Mouse (Mus musculus) heart, postnatal 14 days (tissue): ENCODE data around the gene U2af1. TPM values are rescaled to one million over a fixed set of nuclear protein-coding genes. Genes with fewer than 3 reads are reported as not detected.
A peak's percentile ranks its signal among the peaks of the same experiment; 100 is the strongest.
"Not testable (repeated sequence)": the region's sequence is repeated elsewhere in the genome, so short reads cannot be mapped to it uniquely, and the experiment has no call there.

Experiments used
- DNase-seq, 2 experiments: peaks; one replicate each; pipeline ENCODE4 v3.0.0; 2021 to 2022
- intact Hi-C: fragments of 180-260 bp; cut with DNase I; formaldehyde crosslinking; loops from one replicate; pipeline ENCODE4 v1.15.1; 2025
- total RNA-seq, 2 experiments: library from RNA; stranded (reverse); gene quantifications; 2 replicates each; pipeline ENCODE4 v1.2.3; 2021

U2af1 gene
- total RNA-seq, 2 experiments from 2014 or later: 82.0 to 82.2 TPM

GRCm38 (mm10) chr17:31634896-31635295, 23.8 kb downstream of the U2af1 start:
- DNase-seq: no peak
- intact Hi-C loops: no loop called here

DNA sequence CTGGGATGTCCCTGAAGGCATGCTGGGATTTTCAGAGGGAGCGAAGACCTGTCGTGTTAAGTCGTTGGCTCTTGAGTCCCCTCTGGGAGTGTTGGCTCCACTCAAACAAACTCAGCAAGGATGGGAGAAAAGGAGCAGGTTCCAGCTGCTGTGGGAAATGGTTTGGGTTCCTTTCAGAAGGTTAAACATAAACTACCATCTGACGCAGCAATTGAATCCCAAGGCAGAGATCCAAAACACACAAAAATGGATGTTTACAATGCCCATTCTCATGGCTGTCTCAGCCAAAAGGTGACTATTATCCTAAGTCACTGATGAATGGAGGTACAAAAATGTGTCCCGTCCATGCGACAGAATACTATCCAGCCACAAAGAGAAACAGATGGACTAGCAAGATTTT, 25.7 kb downstream of the U2af1 start:
- DNase-seq: no peak
- intact Hi-C loops: no loop called here

DNA sequence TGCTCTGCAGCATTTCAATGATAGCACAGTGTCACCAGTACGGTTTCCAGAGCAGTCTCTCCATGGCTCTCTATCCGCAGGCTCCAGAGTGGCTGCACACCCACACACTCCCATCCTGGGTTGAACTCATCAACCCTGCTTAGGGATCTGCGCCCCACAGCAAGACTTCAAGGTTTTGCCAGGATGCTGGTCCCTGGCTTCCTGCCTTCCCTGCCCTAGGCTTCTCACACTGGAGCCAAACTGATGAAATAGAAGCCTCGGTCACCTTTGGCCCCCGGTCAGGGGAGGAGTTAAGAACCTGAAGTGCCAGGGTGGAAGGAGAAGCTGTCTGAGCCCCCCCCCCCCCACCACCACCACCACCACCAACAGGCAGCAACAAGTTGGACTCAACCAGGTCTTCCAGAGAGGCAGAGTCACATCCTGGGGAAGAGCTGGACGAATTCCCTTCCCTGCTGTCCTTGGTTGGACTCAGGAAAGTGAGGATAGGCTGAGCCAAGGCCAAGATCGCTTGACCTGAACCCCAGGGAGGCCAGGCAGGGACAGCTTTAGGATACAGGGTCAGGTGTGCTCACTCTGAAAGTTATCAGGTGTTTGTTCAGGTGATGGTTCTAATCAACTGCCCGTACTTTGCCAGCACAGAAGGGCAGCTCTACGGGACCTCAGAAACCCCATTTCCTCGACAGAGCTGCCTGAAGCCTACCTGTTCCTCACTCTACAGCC, 27.5 kb downstream of the U2af1 start:
- DNase-seq: no peak
- intact Hi-C loops: no loop called here

DNA sequence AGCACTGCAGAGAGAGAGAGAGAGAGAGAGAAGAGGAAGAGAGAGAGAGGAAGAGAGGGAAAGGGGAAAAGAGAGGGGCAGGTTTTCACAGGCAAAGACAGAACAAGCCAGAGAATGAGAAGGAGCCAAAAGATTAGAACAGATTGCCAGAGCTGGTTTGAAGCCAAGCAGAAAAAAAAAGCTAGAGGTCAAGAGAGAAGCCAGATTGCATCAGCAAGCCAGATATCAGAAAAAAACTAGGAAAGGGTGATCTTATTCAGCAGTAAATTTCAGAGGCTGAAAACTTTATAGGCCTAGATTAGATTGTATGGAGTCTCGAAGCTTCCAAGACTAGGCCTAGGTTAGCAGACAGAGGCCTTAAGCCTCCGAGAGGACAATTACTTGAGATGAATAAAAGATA, 30.7 kb downstream of the U2af1 start:
- intact Hi-C loops: no loop called here
- DNase-seq: no peak

DNA sequence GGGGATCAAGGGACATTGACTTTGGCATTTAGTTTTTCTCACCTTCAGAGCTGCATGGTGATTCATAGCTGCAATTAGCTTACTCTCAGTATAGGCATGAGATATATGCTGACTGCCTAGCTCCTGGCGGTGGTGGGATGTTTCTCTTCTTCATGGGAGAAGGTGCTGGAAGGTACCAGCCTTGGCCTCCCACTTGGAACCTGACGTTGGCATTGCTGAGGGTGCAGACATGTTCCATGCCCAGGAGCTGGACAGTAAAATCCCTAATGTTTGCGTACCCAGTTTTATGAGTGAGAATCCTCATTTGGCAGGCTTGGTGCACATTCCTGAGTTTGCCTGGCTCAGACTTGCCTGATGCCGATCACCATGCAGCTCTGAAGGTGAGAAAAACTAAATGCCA, 35.6 kb downstream of the U2af1 start:
- no peak for DNase-seq
- intact Hi-C loops: no loop called here

DNA sequence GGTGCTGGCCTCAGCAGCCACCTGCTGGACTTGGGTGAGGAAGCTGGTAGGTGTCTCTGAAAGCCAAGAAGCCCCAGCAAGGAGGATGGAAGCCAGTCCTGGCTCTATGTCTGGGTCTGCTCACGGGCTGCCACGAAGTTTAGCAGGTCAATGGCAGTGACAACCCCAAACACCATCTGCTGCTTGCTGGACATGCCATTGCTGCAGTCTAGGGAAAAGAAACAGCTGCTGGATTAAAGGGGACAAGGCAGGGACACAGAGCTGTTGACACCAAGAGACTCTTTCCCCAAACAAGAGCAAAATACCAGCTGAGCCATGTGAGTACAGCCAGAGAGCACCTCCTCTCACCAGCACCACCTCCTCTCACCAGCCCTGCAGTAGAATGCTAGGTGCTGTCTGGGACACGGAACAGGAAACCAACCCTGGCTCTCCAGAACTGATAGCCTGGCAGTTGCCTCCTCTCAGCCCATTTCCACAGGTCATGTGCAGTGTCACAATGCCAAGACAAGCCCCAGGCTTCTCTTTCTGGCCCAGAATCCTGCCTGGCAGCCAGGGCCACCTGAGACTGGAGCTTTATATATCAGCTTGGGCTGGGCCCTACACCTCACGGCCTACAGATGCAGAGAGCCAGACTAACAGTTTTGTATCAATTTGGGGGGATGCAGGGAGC, 45.5 kb downstream of the U2af1 start:
- intact Hi-C loops: no loop called here
- DNase-seq: peak; percentile 47 to 53

- DNase-seq: no peak
- intact Hi-C loops: no loop called here
Measured at GRCm38 (mm10) chr17:31609895-31610294, 48.8 kb downstream of the U2af1 start.

GRCm38 (mm10) chr17:31609173-31609572, 49.5 kb downstream of the U2af1 start:
- intact Hi-C loops, DNase-seq: not testable (repeated sequence)

DNA sequence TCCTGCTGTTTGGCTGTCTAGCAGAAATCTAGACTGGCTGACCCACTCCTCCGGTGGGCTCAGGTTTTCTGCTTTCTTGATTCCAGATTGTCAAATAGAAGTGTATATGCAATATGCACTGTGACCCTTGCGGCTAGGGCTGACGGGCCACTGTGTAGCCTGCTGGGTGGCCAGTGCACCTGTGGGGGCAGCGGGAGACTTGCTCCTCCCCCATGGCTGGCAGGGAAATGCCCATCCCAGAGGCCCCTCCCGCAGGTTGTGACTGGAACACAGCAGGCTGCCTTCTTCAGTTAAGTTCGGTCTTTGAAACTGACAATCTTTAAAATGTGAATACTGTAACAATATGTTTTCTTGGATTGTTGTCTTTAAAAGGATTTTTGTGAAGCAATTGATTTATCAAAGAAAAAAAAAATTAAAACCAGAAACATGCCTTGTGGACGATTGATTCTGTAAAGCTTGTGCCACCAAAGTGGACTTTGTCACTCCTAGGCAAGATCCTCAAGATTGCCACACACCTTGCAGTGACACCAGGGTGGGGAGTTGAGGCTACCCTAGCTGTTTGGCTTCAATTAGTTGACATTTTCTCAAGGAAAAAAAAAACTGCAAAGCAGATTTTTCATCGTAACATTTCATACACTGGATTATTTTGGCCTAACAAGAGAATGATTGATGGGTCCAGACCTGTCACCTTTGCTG, 51.3 kb downstream of the U2af1 start:
- no peak for DNase-seq
- intact Hi-C loops: no loop called here

- intact Hi-C loops: no loop called here
- no peak for DNase-seq
Measured at GRCm38 (mm10) chr17:31606424-31606823, 52.3 kb downstream of the U2af1 start.

GRCm38 (mm10) chr17:31598593-31598992, 60.1 kb downstream of the U2af1 start:
- intact Hi-C loops: no loop called here

GRCm38 (mm10) chr17:31597957-31598356, 60.7 kb downstream of the U2af1 start:
- intact Hi-C loops: no loop called here
- no peak for DNase-seq

More at GRCm38 (mm10) chr17:31598593-31598992, 60.1 kb downstream of the U2af1 start:
- DNase-seq: no peak

Other genes with a start within 250 kb of the U2af1 start
- gene Wdr4, start 138.9 kb downstream of the U2af1 start, total RNA-seq: 1 to 10 TPM; 5.6 to 9.2 TPM
- 1,000 to 10,000 TPM; 1,261 to 1,328 TPM for gene Ndufv3, start 138.8 kb downstream of the U2af1 start, total RNA-seq
- 10 to 100 TPM; 11.6 to 15.0 TPM for gene Pknox1, start 94.2 kb downstream of the U2af1 start, total RNA-seq
- 1 to 10 TPM in 1 of 2 experiments, under 1 TPM in 1; 0.32 to 1.9 TPM for gene Cbs, start 21.7 kb downstream of the U2af1 start, total RNA-seq
- gene Cryaa, start 18.9 kb upstream of the U2af1 start, total RNA-seq: not detected
- gene Sik1, start 196.9 kb upstream of the U2af1 start, total RNA-seq: 10 to 100 TPM; 41.4 to 72.2 TPM